Mouse (Mus musculus) heart, adult 18-20 months (tissue): ENCODE data around the gene Paqr5. TPM values are rescaled to one million over a fixed set of nuclear protein-coding genes. Genes with fewer than 3 reads are reported as not detected.

Experiments
- DNase-seq, 2 experiments: peaks; one replicate each; pipeline ENCODE4 v3.0.0; 2021 to 2022; ENCODE audit warnings: mixed read lengths in 1 of 2
- total RNA-seq, 2 experiments: library from RNA; stranded (reverse); gene quantifications; 2 replicates each; pipeline ENCODE4 v1.2.3; 2021

The Paqr5 gene
- total RNA-seq, 2 experiments from 2014 or later = 0.18 TPM; not detected in 1

DNA sequence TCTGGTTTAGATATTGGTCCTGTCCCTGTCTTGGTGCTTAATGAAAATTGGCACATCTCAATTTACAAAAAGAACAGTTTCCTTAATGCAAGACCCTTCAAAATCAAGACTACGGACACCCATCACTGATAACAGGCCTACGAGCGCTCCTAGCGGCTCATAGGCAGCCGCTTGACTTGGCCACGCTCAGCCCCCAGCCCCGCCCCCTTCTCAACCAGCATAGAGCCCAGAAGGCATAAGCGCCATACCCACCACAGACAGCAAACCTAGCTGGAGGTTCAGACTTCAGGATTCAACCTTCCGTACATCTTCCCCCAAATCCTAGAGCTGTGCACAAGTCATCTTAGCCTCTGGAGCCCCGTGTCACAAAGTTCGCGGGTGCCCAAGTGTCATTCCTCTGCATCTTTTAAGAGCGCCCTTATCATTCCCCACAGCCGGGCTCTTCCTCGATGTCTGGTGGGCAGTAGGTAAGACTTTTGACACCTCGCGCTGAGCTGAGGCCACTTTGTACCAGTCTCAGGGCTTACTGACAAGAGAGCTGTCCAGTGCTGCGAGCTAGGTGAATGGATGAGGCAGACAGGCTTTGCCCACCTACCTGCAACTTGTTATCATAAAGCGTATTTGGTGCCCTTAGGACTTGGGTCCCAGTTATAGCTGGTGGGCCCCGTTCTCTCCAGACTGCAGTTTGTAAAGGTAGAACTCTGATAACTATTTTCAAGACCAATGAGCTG, 116.0 kb downstream of the Paqr5 start:
- no peak for DNase-seq

DNA sequence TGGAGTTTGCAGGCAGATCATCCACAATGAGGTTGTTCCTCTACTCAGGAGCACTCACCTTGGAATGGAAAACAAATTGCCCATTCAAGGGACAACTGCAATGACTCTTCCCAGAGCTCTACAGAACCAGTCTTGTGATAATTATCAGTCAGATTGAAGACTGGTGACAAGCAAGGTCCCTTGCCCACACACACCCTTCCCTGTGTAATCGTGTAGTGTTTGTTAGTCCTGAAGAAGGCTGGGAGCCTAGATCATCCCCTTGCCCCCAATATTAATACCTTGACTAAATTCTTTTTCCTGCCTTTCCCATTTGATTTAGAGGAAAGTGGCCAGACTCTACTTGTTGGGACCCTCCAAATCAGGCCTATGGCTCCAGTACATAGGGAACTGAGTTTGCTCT, 117.0 kb downstream of the Paqr5 start:
- DNase-seq = no peak

- no peak for DNase-seq
These were observed 117.7 kb downstream of the Paqr5 start for GRCm38 (mm10) chr9:61908832-61909407.

DNA sequence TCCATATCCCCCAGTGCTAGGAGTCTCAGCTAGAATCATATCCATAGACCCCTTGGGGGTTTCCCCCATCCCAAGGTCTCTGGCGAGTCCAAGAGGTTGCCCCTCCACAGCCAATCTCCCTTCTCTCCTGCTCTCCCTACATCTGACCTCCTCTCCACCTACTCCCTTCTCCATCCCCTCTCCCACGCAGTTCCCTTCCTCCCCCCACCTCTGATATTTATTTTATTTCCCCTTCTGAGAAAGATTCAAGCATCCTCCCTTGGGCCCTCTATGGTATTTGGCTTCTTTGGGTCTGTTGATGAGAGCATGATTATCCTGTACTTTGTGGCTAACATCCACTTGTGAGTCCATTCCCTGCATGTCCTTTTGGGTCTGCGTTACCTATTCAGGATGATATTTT, 118.3 kb downstream of the Paqr5 start:
- no peak for DNase-seq

- DNase-seq = no peak
These were observed 118.9 kb downstream of the Paqr5 start for GRCm38 (mm10) chr9:61907621-61908295.

DNA sequence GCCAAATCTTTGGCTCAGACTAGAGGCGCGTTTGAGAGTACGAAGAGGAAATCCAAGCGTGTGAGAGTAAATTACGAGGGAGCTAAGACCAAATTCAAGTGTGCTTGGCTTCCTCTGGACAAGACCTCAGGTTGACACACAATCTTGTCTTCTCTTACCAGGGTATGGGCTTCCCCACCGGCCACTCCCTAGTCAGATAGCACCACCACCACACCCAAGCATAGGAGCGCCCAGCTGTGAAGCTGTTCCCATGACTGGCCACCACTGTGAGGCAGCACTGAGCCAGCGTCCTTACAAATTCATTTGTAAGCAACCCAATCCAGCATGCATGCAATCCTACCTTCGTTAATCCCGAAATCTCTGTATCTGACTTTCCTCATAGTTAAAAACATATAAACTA, 119.7 kb downstream of the Paqr5 start:
- peak; percentile 38 to 45 for DNase-seq

GRCm38 (mm10) chr9:61905576-61905975, 121.1 kb downstream of the Paqr5 start:
- DNase-seq = no peak

DNA sequence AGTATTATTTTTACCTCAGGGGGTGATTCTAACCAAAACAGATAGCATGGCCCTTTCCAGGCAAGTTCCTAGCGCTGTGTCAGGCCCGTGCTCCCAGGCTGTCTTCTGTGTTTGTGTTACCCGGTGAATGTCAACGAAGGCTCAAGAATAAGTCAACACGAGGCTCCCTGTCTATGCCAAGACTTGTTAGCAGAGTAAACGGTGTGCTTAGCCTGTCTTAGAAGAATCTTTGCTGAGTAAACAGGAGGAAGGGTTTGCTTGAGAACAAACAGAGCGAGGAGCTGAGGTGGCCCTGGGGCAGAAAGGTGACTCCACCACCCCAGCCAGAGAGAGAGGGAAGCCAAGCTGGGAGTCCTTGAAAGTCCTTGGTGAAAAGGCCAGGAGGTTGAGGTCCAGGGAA, 122.5 kb downstream of the Paqr5 start:
- DNase-seq = no peak

Other genes with a start within 250 kb of the Paqr5 start
- 1,000 to 10,000 TPM; 1,497 to 1,660 TPM for gene Rplp1, start 112.3 kb downstream of the Paqr5 start, total RNA-seq
- 1 to 10 TPM; 1.2 to 3.1 TPM for gene Kif23, start 80.1 kb downstream of the Paqr5 start, total RNA-seq
- 10 to 100 TPM in 1 of 2 experiments, 1 to 10 TPM in 1; 8.1 to 10.9 TPM for gene Glce, start 95.8 kb upstream of the Paqr5 start, total RNA-seq